Mouse (Mus musculus) neural tube, embryonic 10.5 days (tissue): ENCODE data around the gene Gorasp2.

Experiments used
- DNase-seq: peaks from one replicate; pipeline ENCODE4 v3.0.0-alpha.2; 2017; ENCODE audit warnings: low spot score; ENCODE audit errors: extremely low spot score

The Gorasp2 gene

DNA sequence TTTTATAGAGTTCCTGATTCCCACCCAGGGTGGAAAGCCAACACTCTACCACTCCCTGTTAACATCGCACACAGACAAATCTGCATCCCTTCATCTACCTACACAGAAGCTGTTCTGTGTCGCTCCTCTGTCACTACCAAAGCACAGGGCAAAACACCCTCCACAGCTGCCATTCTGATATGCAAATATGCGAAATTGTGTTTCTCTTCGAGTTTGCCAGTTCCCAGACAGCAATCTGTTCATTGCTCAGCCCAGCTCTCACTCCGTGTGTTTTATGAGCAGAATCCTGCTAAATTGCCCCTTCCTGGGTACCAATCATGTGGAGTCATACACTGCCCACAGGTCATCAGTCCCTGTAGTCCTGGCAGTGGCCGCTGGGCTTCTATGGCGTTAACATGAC is 4.3 kb upstream of the Gorasp2 start:
- DNase-seq = no peak

DNA sequence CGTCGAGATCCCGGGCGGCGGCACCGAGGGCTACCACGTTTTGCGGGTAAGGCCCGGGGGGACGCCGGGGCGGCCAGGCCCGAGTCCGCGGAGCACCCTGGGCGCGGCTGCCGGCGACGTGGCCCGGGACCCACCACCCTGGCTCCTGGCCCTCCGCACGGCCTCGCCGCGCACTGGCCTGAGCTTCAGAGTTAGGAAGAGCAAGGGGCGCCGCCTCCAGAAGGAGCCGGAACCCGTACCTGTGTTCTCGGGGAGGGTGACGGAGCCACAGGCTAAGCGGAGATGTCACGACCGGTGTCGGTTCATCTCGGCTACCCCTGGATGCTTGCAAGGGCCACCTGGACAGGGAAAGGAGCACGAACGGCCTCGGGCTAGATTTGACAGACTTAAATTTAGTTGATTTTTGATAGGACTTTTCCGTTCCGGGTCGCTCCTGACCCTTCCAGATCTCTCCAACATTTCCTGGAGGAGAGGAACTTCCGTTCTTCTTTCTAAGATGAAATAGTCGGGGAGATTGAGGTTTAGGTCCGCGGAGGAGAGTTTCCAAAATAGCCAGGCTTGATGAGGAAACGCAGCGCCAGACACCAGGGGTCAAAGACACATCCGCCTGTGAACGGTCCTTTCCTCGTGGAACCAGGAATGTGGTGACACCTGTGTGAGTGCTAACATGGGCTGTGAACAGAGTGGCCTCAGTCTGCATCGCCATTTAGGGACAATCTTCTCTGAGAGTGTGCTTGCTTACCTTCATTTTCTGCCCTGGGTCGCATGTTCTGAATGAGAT is 529 bp downstream of the Gorasp2 start, which contains the start of gene Gm26558:
TSS of gene Gm26558 (minus strand) at position 394 of the 781 bp plus-strand sequence.
- DNase-seq = no peak

DNA sequence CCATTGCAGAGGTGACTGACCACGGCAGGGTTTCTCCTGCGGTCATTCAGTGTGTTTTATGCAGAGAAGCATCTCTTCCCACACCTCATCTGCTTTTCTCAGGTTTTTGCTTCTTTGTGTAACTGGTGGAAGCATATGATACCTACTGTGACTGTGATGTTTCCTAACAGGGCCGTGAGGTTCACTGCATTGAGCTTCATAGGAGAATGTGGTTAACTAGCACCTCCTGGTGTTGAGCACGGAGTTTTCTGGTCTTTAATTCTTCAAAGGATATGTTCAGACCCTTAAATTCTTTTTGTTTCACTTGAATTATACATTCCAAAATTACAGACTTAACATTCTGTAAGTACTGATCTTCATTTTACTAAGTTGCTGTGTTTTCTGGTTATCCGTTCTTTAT is 2.4 kb downstream of the Gorasp2 start:
- no peak for DNase-seq

DNA sequence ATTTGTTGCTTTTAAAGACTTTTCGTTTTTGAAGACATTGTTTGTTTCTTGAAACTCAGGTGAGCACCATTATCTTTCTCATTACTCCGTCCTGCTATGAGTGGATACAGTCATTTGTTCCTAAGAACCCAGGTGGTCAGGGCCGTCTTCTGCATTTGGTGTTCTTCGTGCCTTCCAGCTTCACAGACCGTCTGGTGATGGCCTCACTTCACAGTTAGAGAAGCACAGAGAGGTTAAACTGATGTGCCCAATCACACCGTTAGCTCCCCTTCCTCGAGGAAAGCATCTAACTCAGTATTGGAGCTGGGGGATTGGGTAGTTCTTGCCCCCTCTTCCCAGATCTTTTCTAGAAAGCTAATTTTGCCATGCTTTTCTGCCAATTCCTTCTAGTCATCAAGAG is 5.6 kb downstream of the Gorasp2 start:
- DNase-seq = no peak

GRCm38 (mm10) chr2:70669241-70669640 is 7.9 kb downstream of the Gorasp2 start:
- DNase-seq = no peak

GRCm38 (mm10) chr2:70669896-70670295 is 8.5 kb downstream of the Gorasp2 start:
- DNase-seq = no peak

- no peak for DNase-seq
Observed at GRCm38 (mm10) chr2:70672476-70672875, 11.1 kb downstream of the Gorasp2 start.

- DNase-seq = no peak
Observed at GRCm38 (mm10) chr2:70673445-70674126, 12.2 kb downstream of the Gorasp2 start.

GRCm38 (mm10) chr2:70682324-70682723 is 20.9 kb downstream of the Gorasp2 start:
- no peak for DNase-seq

GRCm38 (mm10) chr2:70688454-70689078 is 27.2 kb downstream of the Gorasp2 start:
- no peak for DNase-seq

- DNase-seq = no peak
Observed at GRCm38 (mm10) chr2:70690195-70690594, 28.8 kb downstream of the Gorasp2 start.

GRCm38 (mm10) chr2:70695712-70696111 is 34.3 kb downstream of the Gorasp2 start:
- no peak for DNase-seq

DNA sequence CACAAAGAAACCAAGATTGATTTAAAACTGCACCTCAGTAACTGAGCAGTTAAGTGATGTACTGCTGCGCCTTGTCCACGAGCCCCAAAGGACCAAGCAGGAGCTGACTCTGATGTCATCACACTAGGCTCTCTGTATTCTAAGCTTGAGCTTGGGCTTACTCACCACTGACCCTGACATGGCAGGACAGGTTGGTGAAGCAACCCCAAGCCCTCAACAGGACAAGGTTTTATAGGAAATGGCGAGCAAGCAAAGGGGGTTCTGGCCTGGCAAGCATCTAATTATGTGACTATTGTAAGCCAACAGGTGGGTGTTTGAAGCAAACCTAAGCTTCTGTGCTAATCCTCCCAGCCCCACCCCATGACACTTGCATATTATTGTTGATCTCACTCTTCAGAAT is 39.5 kb downstream of the Gorasp2 start:
- DNase-seq = no peak

DNA sequence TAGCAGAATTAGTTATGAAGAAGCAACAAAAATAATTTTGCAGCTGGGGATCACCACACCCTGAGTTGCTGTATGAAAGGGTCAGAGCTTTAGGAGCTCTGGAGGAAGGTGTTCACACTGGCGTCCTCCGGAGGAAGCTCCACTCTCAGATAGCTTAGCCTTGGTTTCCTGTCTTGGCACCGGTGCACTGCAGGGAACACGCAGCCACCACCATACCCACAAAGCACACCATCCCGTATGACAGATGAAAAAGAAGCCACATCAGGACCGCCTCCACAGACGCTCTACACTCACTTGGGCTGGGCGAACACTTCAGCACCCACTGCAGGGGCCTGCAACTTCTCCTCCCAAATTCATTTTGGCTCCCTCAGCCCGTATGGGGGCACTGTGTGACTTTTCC is 40.2 kb downstream of the Gorasp2 start:
- DNase-seq = no peak

DNA sequence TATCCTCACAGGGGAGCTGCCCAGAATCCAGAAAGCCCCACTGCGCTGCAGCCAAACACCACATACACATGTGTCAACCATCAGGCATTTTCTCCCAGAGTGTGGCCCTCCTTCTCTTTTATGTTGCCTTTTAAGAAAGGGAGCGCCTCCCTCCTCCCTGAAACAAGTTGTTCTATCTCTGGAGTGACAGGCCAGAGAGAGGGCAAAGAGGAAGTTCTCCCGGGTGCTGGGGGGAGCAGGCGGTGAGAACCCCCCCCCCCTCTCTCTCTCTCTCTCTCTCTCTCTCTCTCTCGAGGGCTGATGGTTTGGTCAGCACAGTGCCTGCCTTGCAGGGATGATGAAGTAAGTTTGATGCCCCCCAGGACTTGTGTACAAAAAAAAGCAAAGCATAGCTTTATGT is 41.0 kb downstream of the Gorasp2 start:
- DNase-seq = no peak

GRCm38 (mm10) chr2:70708986-70709730 is 47.8 kb downstream of the Gorasp2 start:
- DNase-seq = no peak

DNA sequence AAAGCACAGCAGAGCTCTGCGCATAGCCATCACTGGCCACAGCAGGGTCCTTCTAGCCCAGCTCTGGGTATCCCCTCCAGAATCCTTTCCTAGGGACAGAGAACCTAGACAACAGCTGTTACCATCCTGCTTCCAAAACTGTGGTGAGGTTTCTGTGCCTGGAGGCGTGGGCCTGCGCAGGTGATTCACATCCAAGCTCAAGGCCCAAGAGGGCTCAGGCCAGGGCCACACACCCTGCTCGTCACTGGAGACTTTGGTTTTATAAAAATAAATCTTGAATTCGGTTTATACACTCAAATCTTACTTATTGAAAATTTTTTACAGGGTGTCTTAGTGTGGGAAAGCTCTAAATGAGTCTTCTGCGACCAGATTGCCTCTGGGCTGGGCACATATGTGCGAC is 48.9 kb downstream of the Gorasp2 start:
- DNase-seq = no peak

GRCm38 (mm10) chr2:70710878-70711277 is 49.5 kb downstream of the Gorasp2 start:
- no peak for DNase-seq

DNA sequence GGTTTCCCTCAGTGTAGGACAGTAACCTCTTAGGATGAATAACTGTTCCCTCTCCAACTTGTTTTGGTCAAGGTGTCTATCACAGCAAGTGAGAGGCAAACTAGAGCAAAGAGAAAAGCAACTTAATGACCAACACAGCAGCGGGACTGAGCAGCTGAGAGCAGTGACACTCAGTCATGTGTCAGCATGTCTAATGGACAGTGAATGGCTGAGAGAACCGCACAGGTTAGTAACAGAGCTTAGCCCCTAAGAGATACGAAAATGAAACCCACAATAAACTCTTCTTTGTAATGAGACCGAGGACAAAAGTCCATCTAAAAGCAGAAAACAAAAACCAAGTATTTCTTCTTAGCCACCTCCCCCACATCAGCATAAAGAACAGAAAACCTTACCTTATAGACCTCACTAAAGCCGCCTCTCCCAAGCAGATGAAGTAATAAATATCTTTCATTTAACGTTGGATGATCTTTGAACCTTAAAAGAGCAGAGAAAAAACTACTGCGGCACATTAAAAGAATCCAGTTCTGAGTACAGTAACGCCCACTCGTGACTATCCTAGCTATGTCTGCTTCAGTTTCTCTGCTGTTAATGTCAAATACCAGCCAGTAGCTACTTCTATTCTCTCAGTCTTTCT is 62.4 kb downstream of the Gorasp2 start:
- no peak for DNase-seq

GRCm38 (mm10) chr2:70727089-70727488 is 65.7 kb downstream of the Gorasp2 start:
- DNase-seq = no peak

- DNase-seq = no peak
Observed at GRCm38 (mm10) chr2:70735534-70735933, 74.2 kb downstream of the Gorasp2 start.
